Mouse (Mus musculus) testis, adult 2 months (tissue): ENCODE measurements around the gene Uqcr11. TPM values are rescaled to one million over a fixed set of nuclear protein-coding genes. Genes with fewer than 3 reads are reported as not detected.

Source experiments
- H3K27ac ChIP-seq: fragments of 200-500 bp; 2 replicates; pipeline ENCODE4 v1.5.1; 2012; ENCODE audit warnings: low read depth, low read length; ENCODE audit not compliant: control insufficient read depth, insufficient read depth
- H3K27me3 ChIP-seq: fragments of 200-500 bp; 2 replicates; pipeline ENCODE4 v1.6.1; 2012; ENCODE audit warnings: mild to moderate bottlenecking, low read length, moderate library complexity; ENCODE audit not compliant: control insufficient read depth, insufficient read depth
- H3K36me3 ChIP-seq: fragments of 200-500 bp; 2 replicates; pipeline ENCODE4 v1.6.1; 2012; ENCODE audit warnings: mild to moderate bottlenecking, low read length; ENCODE audit not compliant: control insufficient read depth, insufficient read depth
- H3K4me1 ChIP-seq: fragments of 200-500 bp; 2 replicates; pipeline ENCODE4 v1.6.1; 2012; ENCODE audit warnings: low read length; ENCODE audit not compliant: control insufficient read depth, insufficient read depth
- H3K4me3 ChIP-seq: fragments of 200-500 bp; 2 replicates; pipeline ENCODE4 v1.5.1; 2012; ENCODE audit warnings: low read depth, mild to moderate bottlenecking, low read length, moderate library complexity, mixed read lengths; ENCODE audit not compliant: control insufficient read depth
- CTCF ChIP-seq: fragments of 200-500 bp; IDR thresholded peaks from 2 replicates; pipeline ENCODE4 v1.5.1; 2012; ENCODE audit warnings: low read depth, mild to moderate bottlenecking, inconsistent platforms, low read length, moderate library complexity; ENCODE audit not compliant: control insufficient read depth, insufficient read depth, insufficient replicate concordance
- POLR2A ChIP-seq: fragments of 200-500 bp; IDR thresholded peaks from 2 replicates; pipeline ENCODE4 v1.6.1; 2012; ENCODE audit warnings: low read depth, mild to moderate bottlenecking, inconsistent platforms, low read length, moderate library complexity; ENCODE audit not compliant: control insufficient read depth
- polyA plus RNA-seq: library from polyadenylated mRNA; depleted of rRNA; stranded (reverse); fragments of >200 nt; gene quantifications from 2 replicates; pipeline ENCODE4 v1.2.3, GENCODE M21; 2012

Uqcr11 gene
- polyA plus RNA-seq, 1 experiment: 446 TPM

GRCm38 (mm10) chr10:80377716-80378115 is 28.9 kb downstream of the Uqcr11 start:
- Histone ChIP-seq H3K36me3 (no peaks in the 10 kb centered on the region), H3K27ac (peak overlapping the region; percentile 24; the same call in 1 of the 2 replicates), H3K4me1 (peaks cover 12% of the 10 kb centered on the region), H3K27me3 (no peaks in the 10 kb centered on the region), H3K4me3 (no peak overlapping the region)
- TF ChIP-seq CTCF: peak; percentile 92
- TF ChIP-seq POLR2A: no peak

DNA sequence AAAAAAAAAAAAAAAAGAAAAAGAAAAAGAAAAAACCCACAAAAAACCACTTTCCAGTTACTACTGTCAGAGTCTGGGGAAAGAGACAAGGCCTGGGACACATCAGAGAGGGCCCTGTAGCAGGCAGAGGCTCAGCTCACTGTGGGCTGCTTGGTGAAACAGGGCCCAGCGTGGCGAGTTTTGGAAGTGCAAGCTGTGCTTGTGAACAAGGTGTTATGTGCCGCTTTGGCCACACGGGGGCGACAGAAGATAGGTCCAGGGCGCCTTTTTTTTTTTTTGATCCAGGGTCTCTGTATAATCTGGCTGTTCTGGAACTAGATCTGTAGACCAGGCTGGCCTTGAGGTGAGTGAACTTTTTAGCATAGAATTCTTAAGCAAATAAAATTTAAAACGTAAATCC is 30.5 kb downstream of the Uqcr11 start:
- H3K27me3 ChIP-seq: no peaks in the 10 kb centered on the region
- TF ChIP-seq CTCF (peak; percentile 93), POLR2A (no peak)
- no peak overlapping the region for H3K4me3 ChIP-seq
- peaks cover 20% of the 10 kb centered on the region for H3K4me1 ChIP-seq
- no peaks in the 10 kb centered on the region for H3K36me3 ChIP-seq
- no peak overlapping the region for H3K27ac ChIP-seq

- peaks cover 23% of the 10 kb centered on the region for H3K4me1 ChIP-seq
- no peak for TF ChIP-seq POLR2A
- TF ChIP-seq CTCF: peak; percentile 59; the same call in 1 of the 2 replicates
- no peaks in the 10 kb centered on the region for H3K27me3 ChIP-seq
- H3K27ac ChIP-seq: no peak overlapping the region
- H3K36me3 ChIP-seq: no peaks in the 10 kb centered on the region
- no peak overlapping the region for H3K4me3 ChIP-seq
Observed at GRCm38 (mm10) chr10:80374063-80374462, 32.6 kb downstream of the Uqcr11 start.

GRCm38 (mm10) chr10:80372706-80373105 is 33.9 kb downstream of the Uqcr11 start:
- Histone ChIP-seq H3K27ac (no peak overlapping the region), H3K27me3 (no peaks in the 10 kb centered on the region), H3K36me3 (no peaks in the 10 kb centered on the region), H3K4me3 (peak overlapping the region; percentile 52), H3K4me1 (peaks cover 17% of the 10 kb centered on the region)
- TF ChIP-seq CTCF (no peak), POLR2A (no peak)

DNA sequence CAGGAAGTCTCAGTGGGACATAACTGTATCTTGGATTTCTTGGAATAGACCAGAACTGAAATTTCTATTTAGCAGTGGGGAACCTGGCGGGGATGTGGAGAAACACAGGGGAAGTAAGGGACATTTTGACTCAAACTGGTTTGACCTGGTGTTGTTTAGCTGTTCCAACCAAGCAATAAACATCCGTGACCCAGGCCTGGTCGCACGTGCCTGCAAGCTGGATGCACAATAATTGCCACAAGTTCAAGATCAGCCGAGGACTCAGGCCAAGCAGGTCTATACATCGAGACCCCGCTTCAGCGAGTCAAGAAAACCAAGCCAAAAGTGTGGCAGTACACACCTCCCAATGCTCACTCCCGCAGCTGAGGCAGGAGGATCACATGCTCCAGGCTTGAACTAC is 34.6 kb downstream of the Uqcr11 start:
- Histone ChIP-seq H3K27ac (no peak overlapping the region), H3K27me3 (no peaks in the 10 kb centered on the region), H3K4me1 (peaks cover 11% of the 10 kb centered on the region), H3K4me3 (peak overlapping the region; percentile 52), H3K36me3 (no peaks in the 10 kb centered on the region)
- TF ChIP-seq CTCF (no peak), POLR2A (no peak)

- H3K36me3 ChIP-seq: no peaks in the 10 kb centered on the region
- peak overlapping the region; percentile 5; the same call in 1 of the 2 replicates for H3K27ac ChIP-seq
- no peaks in the 10 kb centered on the region for H3K27me3 ChIP-seq
- TF ChIP-seq CTCF (no peak), POLR2A (no peak)
- H3K4me3 ChIP-seq: peak overlapping the region; percentile 52
- H3K4me1 ChIP-seq: peaks cover 11% of the 10 kb centered on the region
Observed at GRCm38 (mm10) chr10:80371411-80371966, 35.1 kb downstream of the Uqcr11 start.

- Histone ChIP-seq H3K27ac (no peak overlapping the region), H3K36me3 (no peaks in the 10 kb centered on the region), H3K4me3 (no peak overlapping the region), H3K27me3 (no peaks in the 10 kb centered on the region), H3K4me1 (peaks cover 11% of the 10 kb centered on the region)
- TF ChIP-seq CTCF (peak; percentile 48; the same call in 1 of the 2 replicates), POLR2A (no peak)
Observed at GRCm38 (mm10) chr10:80369995-80370747, 36.5 kb downstream of the Uqcr11 start.
